ENCODE assay signal across 9 mouse cellular contexts in the genomic region with DNA sequence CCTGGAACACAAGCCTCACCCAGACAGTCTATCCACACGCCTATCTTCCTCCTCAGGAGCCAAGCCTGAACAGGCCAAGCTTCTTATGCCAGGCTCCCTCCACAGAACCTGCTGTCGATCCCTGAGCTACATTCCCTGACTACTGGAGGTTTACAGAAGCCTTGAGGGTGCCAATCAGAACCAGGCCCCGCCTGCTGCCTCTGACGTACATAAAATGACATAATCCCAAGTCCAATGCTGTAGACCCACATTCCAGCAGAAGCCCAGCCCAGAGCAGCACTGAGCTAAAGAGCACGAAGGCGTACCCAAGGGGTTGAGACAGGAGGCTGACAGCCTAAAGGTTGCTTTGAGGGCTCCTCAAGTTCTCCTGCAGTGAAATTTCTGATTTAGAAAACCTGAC. TPM values are rescaled to one million over a fixed set of nuclear protein-coding genes. Genes with fewer than 3 reads are reported as not detected.
DNase-seq lines count a peak whose midpoint lies in the region; ATAC-seq lines count a peak whose summit lies in the region.
"Had no signal": no experiment of that assay in that cellular context is flagged by ENCODE, and none has a peak within 500 bp of the region (broad histone marks: within the 10 kb centered on the region; RNA-seq: fewer than 3 reads in every experiment).

No protein-coding gene starts in this region.

- peaks cover 28% of the 10 kb centered on the region for H3K36me3 ChIP-seq in intestine, embryonic 14.5 days (ENCODE audit: control insufficient read depth, insufficient read depth, low read length)

- H3K4me1 ChIP-seq in brown adipose tissue, adult 24 weeks (ENCODE audit: control insufficient read depth, insufficient read depth, insufficient read length, low read length) = peaks cover 73% of the 10 kb centered on the region
- H3K4me1 ChIP-seq in intestine, embryonic 14.5 days (replicated peaks; ENCODE audit: control insufficient read depth, insufficient read depth, low read length) = peaks cover 46% of the 10 kb centered on the region

- WGBS in intestine, embryonic 14.5 days = 35% methylated on average over 6 of the region's 6 CpGs

- ATAC-seq in intestine, embryonic 14.5 days (replicated peaks; ENCODE audit: low FRiP score, low TSS enrichment, low read depth) = peak; percentile 80

- H3K4me3 ChIP-seq in brown adipose tissue, adult 24 weeks (ENCODE audit: insufficient read depth, low read depth, low read length) = no peak overlapping the region
- no peak overlapping the region for H3K4me3 ChIP-seq in intestine, embryonic 14.5 days (ENCODE audit: low read depth, low read length)
- H3K4me3 ChIP-seq: midbrain, embryonic 12.5 days had no signal

- no peaks in the 10 kb centered on the region for H3K27me3 ChIP-seq in intestine, embryonic 14.5 days (replicated peaks; ENCODE audit: control insufficient read depth, insufficient read depth, low read length)
- H3K27me3 ChIP-seq: midbrain, embryonic 12.5 days had no signal

- no peak overlapping the region for H3K4me2 ChIP-seq in intestine, embryonic 14.5 days (ENCODE audit: low read length)
- H3K4me2 ChIP-seq: midbrain, embryonic 12.5 days had no signal

- peak overlapping the region; percentile 90 for H3K27ac ChIP-seq in brown adipose tissue, adult 24 weeks (replicated peaks; ENCODE audit: low read depth, low read length)
- H3K27ac ChIP-seq in intestine, embryonic 14.5 days (ENCODE audit: low read depth) = peak overlapping the region; percentile 29; the same call in 1 of the 2 replicates
- H3K27ac ChIP-seq: midbrain, embryonic 12.5 days had no signal

- peak; percentile 86 for DNase-seq in R1 (ENCODE audit: low read depth, low spot score)
- peak; percentile 82 to 92 for DNase-seq in frontal cortex, postnatal 36 days (ENCODE audit: low spot score in 2 of 2)
- peak; percentile 76 for DNase-seq in intestine, embryonic 14.5 days (ENCODE audit: low spot score)
- DNase-seq in left cerebral cortex, adult 18-20 months (ENCODE audit: low spot score in 2 of 2) = peak; percentile 76 to 84
- DNase-seq in lung, postnatal 4 days = peak; percentile 90 to 92
- DNase-seq in urinary bladder, adult 18-20 months (ENCODE audit: low spot score in 2 of 2) = peak; percentile 72 to 85
- DNase-seq in thymus, postnatal 36 days = no peak

- H3K9me3 ChIP-seq in intestine, embryonic 14.5 days (ENCODE audit: control insufficient read depth, low read length) = no peaks in the 10 kb centered on the region
- H3K9me3 ChIP-seq: midbrain, embryonic 12.5 days had no signal

- no peak overlapping the region for H3K9ac ChIP-seq in intestine, embryonic 14.5 days (ENCODE audit: low read length)
- H3K9ac ChIP-seq: midbrain, embryonic 12.5 days had no signal

RNA-seq across cellular contexts. Expression of gene Cry2, which starts 6.0 kb away (rescaled TPM):
- 11.7 and 14.6 TPM in 2 replicates for polyA plus RNA-seq in brown adipose tissue, adult 24 weeks (2012; ENCODE audit: insufficient read depth, insufficient read length, missing spikeins)
- 16.7 and 18.2 TPM in 2 replicates for polyA plus RNA-seq in intestine, embryonic 14.5 days (2014; fragmentation: Nextera tagmentation; extraction: Ambion mirVana)
- total RNA-seq in left cerebral cortex, adult 18-20 months (2021) = 100 to 1,000 TPM; 124 to 136 TPM

RNA-seq across cellular contexts. Expression of gene Mapk8ip1, which starts 26.8 kb away (rescaled TPM):
- polyA plus RNA-seq in brown adipose tissue, adult 24 weeks (2012; ENCODE audit: insufficient read depth, insufficient read length, missing spikeins) = 9.4 and 9.6 TPM in 2 replicates
- 11.8 and 13.2 TPM in 2 replicates for polyA plus RNA-seq in intestine, embryonic 14.5 days (2014; fragmentation: Nextera tagmentation; extraction: Ambion mirVana)
- total RNA-seq in left cerebral cortex, adult 18-20 months (2021) = 100 to 1,000 TPM; 345 to 351 TPM

RNA-seq across cellular contexts. Expression of gene Slc35c1, which starts 32.5 kb away (rescaled TPM):
- 2.9 and 5.5 TPM in 2 replicates for polyA plus RNA-seq in brown adipose tissue, adult 24 weeks (2012; ENCODE audit: insufficient read depth, insufficient read length, missing spikeins)
- 26.8 and 30.2 TPM in 2 replicates for polyA plus RNA-seq in intestine, embryonic 14.5 days (2014; fragmentation: Nextera tagmentation; extraction: Ambion mirVana)
- 10 to 100 TPM; 15.9 to 18.0 TPM for total RNA-seq in left cerebral cortex, adult 18-20 months (2021)

RNA-seq across cellular contexts. Expression of gene 1700029I15Rik, which starts 45.5 kb away (rescaled TPM):
- polyA plus RNA-seq in brown adipose tissue, adult 24 weeks (2012; ENCODE audit: insufficient read depth, insufficient read length, missing spikeins) = 3.3 and 4.1 TPM in 2 replicates
- 1.7 TPM in 2 replicates for polyA plus RNA-seq in intestine, embryonic 14.5 days (2014; fragmentation: Nextera tagmentation; extraction: Ambion mirVana)
- total RNA-seq in left cerebral cortex, adult 18-20 months (2021) = 1 to 10 TPM; 3.8 to 5.9 TPM

RNA-seq across cellular contexts. Expression of gene Large2, which starts 53.2 kb away (rescaled TPM):
- polyA plus RNA-seq in brown adipose tissue, adult 24 weeks (2012; ENCODE audit: insufficient read depth, insufficient read length, missing spikeins) = 1.9 TPM in 1 of 2 replicates, not detected in the other
- polyA plus RNA-seq in intestine, embryonic 14.5 days (2014; fragmentation: Nextera tagmentation; extraction: Ambion mirVana) = 11.6 and 12.6 TPM in 2 replicates
- 1 to 10 TPM in 1 of 2 experiments, not detected in 1; 1.0 TPM for total RNA-seq in left cerebral cortex, adult 18-20 months (2021)

Comparison
In these comparisons a context has a peak if more than half of its experiments do, and no peak if none do; other contexts are left out.
1. DNase-seq: peak in R1 (single experiment), frontal cortex, postnatal 36 days (2 of 2), intestine, embryonic 14.5 days (single experiment), left cerebral cortex, adult 18-20 months (2 of 2), lung, postnatal 4 days (2 of 2) and urinary bladder, adult 18-20 months (2 of 2); none in thymus, postnatal 36 days (0 of 2).